Mouse (Mus musculus): ENCODE data around the gene Psmd5.
"Not testable (repeated sequence)": the region's sequence is repeated elsewhere in the genome, so short reads cannot be mapped to it uniquely, and the experiment has no call there.

Psmd5 gene

DNA sequence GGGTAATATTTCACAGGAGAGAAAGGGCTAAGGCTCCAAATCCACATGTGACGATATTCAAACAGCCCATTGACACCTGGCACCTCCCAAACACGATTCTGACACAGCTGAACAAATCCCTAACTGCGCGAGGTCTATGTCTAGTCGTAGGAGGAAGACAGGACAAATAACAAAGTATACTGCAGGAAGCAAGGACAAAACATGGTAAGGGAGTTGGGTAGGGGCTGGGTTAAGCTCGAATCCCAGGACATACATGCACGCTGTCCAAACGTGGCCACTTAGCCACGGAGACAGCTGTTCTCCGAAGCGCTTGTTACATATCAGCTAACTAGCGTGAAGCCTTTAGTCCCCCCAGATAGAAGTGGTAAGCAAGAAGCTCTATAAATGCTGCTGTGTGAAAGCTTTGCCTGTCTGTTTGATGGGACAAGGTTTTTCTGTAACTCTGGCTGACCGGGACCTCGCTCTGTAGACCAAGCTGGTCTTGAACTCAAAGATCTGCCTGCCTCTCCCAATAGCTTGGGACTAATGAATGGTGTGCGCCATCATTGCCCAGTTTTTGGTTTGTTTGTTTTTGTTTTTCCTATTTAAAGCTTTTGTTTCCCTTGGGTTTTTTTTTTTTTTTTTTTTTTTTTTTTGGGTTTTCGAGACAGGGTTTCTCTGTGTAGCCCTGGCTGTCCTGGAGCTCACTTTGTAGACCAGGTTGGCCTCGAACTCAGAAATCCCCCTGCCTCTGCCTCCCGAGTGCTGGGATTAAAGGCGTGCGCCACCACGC, 48.1 kb downstream of the Psmd5 start:
- no peak for DNase-seq (ENCODE audit: low spot score)

DNA sequence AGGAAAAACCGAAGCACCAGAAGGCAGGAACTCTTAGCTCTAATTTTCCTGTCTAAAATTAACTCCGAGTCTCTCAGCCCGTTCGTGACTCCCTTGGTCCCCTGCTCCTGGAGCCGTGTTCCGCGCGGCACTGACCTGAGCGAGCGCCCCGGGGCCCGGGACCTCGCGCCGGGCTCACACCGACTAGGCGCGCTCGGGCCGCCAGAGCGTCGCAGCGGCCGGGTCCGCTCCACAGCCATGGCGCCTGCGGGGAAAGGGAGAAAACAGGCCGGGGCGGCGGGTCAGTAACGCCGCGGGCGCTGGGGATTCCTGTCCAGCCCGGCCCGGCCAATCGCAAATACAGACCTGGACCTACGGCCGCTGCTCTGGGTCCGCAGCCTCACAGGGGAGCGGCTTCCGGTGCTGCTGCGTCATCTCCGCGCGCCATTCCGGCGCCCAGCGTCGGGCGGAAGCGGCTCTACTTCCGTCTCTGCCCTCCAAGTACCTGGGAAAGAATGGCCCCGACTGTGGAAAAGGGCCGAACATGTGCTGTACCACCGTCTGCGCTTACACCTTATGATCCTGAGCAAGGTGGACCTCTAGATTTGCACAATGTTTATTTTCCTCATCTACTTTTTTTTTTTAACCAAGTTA, 48.8 kb downstream of the Psmd5 start, which contains the start of gene Fbxw2:
TSS of gene Fbxw2 (minus strand) at position 485 of the 633 bp plus-strand sequence.
- DNase-seq (ENCODE audit: low spot score) = peak; percentile 93

DNA sequence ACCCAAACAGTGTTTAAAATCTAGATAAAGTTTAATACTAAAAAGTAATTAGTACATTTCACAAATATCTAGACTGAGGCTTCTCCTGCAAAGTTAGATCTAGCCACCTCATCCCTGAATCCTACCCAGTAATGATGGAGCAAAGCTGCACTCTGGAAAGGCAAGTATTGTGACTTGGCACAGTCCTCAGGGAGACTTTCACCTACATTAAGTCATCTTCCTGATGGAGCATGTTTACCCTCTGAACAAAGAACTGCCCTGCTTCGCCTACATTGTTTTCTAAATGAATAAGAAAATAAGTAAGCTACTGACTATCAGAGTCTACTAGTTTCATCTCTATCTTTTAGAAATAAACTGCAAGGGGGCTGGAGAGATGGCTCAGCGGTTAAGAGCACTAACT, 56.3 kb downstream of the Psmd5 start:
- no peak for DNase-seq (ENCODE audit: low spot score)

DNA sequence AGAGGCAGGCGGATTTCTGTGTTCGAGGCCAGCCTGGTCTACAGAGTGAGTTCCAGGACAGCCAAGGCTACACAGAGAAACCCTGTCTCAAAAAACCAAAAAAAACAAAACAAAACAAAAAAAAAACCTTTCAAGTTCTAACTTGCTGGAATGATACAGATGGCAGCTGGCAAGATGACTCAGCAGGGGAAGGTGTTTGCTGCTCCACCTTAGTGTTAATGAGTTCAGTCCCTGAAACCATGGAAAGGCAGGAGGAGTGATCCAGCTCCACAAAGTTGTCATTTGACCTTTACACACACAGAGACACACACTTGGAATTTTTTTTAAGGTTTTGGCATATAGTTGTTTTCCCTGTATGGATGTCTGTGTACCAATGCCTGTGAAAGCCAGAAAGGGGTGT, 58.9 kb downstream of the Psmd5 start:
- not testable (repeated sequence) for DNase-seq (ENCODE audit: low spot score)

DNA sequence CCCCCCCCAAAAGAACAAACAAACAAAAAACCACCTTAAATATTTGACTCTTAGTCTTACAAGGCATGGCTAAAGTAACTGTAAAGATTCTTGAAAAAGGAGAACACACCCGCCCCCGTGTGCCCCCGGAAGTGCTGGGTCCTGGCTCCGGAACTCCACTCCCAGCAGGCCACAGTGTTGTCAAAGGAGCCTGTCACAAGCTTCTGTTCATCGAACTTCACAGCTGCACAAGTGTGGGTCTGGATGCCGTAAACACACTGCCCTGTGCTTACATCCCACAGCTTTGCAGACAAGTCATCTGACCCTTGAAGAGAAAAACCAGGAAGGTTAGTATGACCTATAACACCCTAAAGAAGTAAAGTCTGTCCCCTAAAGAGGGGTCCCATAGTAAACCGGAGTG, 62.1 kb downstream of the Psmd5 start:
- no peak for DNase-seq (ENCODE audit: low spot score)

DNA sequence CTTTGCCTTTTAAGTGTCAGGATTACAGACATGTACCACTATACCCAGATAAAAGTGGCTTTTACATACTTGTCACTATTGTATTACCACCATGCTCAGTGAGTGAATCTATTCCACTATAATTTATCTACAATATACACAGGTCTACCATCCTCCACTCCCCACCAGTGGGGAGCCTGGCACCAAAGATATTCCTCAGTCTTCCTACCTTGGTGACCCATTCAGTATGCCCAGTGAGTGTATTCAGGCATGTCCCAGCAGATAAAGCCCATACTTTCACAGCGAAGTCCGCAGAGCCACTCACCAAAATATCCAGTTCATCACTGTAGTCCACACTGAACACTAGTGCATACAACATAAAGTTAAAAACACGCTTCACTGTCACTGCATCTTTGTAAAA, 64.0 kb downstream of the Psmd5 start:
- no peak for DNase-seq (ENCODE audit: low spot score)

DNA sequence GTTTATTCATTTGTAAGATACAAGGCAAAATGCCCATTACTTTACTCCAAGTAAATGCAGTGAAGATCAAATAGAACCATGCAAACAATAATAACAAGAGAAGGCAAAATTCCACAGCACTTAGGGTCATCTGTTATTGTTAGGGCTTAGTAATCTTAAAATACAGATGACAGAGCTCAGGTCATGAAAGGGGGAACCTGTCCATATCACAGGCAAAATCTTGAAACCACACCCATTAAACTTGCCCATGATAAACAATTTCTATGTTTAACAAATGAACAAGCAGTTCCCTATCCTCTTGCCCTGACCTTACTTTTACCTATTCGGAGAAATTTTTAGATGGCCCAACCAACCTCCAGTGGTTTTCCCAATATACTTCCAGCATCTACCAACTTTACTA, 65.2 kb downstream of the Psmd5 start:
- no peak for DNase-seq (ENCODE audit: low spot score)

DNA sequence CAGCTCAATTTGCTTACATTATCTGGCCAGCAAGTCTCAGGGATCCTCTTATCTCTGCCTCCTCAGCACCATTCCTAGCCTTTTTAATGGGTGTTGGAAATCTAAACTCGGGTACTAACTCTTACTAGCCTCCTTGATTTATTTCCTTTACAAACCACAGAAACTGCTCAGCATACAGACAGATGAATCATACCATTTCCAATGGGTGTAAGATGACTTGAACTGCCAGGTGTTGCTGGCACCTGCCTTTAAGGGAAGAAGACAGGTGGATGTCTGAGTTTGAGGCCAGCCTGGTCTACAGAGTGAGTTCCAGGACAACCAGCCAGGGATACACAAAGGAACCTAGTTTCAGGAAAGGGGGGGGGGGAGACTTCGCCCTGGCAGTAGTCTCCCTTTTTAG, 66.7 kb downstream of the Psmd5 start:
- DNase-seq (ENCODE audit: low spot score) = no peak

DNA sequence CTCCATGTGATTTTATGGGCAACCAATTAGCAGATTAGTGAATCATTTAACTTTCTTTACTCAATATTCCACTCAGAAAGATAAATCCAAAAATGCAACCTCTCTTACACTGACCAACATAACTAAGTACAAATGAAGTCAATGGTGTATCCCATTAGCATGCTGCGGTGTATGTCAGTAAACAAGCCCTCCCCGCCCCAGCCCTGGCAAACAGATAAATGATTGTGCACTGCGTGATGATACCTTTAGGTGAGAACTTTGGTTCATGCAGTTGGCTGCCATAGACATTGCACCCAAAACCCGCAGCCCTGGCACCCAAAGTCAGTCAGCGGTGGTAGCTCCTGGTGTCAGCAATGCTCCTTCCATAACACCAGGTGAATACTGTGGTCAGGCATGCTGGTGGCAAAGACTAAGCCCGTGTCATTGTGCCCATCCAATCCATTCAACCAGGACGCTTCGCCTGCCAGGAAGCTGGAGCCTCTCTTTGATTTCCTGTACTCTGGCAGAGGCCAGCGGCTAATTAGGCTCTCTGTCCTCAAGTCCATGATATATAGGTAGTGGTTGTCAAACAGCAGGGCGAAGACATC, 69.3 kb downstream of the Psmd5 start:
- DNase-seq (ENCODE audit: low spot score) = no peak

DNA sequence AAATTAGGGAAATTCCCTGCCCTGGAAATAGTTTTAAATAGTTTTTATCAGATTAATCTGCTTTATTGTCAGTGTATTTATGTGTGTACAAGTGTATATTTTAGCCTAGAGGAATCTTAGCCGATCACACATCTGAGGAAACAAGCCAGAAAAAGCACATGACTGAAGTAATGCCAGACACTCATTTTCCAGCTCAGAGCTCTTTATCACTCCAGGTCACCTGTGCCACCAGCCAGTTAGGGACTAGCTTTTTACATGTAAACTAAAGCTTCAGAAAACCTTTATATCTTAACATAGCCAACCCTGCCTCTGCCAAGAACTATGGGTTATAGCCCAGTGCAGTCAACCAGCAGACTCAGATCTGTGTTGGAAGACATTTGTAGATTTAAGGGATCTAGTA, 70.0 kb downstream of the Psmd5 start:
- no peak for DNase-seq (ENCODE audit: low spot score)

DNA sequence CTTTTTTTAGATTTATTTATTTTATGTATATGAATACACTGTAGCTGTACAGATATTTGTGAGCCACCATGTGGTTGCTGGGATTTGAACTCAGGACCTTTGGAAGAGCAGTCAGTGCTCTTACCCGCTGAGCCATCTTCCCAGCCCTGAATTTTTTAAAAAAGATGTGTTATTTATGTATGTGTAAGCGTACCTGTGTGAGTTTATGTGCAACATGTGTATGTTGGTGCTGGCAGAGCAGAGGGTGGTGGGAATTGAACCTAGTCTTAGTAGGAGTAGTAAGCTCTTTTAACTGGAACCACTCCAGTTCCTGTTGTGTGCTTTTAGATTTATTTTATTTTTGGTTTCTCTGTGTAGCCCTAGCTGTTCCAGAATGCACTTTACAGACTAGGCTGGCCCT, 70.6 kb downstream of the Psmd5 start:
- DNase-seq (ENCODE audit: low spot score) = no peak

DNA sequence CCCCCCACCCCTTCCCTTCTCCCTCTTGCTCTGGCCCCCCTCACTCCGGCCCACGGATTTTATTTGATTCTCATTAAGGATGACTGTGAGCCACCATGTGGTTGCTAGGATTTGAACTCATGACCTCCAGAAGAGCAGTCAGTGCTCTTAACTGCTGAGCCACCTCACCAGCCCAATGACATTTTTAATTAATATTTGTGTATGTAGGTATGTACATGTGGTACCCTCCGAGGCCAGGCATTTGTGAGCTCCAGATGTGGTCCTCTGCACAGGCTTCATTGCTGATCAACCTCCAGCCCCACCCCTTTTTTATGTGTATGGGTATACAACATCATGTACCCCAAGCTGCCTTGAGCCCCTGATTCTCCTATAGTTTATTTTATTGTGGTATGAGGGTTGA, 71.0 kb downstream of the Psmd5 start:
- no peak for DNase-seq (ENCODE audit: low spot score)

DNA sequence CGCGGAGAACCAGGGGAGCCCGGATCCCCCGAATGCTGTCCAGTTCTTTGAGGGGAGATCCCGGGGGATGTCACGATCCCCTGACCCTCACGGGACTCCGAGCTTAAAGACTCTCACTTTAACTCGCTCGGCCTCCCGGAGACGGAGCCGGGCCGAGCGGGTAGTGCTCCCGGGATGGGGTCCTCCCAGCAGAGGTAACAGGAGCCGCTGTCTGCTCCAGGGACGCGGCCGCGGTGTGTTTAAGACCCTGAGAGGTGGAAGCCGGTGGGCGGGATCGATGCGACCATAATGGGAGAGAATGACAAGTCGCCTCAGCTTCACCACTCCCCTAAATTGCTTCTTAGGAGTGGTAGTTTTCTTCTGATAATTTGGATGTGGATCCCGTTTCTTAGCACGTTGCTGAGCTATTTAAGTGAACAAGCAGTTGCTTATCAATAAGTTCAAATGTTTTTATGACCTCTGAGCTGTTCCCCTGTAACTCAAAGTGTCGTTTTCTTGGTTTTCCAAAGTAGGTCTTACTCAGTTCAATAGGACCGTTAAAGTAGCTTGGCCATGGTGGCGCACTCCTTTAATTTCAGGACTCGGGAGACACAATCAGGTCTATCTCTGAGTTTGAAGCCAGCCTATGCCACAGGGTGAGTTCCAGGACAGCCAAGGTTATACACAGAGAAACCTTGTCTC, 72.1 kb downstream of the Psmd5 start:
- peak; percentile 40 for DNase-seq (ENCODE audit: low spot score)

DNA sequence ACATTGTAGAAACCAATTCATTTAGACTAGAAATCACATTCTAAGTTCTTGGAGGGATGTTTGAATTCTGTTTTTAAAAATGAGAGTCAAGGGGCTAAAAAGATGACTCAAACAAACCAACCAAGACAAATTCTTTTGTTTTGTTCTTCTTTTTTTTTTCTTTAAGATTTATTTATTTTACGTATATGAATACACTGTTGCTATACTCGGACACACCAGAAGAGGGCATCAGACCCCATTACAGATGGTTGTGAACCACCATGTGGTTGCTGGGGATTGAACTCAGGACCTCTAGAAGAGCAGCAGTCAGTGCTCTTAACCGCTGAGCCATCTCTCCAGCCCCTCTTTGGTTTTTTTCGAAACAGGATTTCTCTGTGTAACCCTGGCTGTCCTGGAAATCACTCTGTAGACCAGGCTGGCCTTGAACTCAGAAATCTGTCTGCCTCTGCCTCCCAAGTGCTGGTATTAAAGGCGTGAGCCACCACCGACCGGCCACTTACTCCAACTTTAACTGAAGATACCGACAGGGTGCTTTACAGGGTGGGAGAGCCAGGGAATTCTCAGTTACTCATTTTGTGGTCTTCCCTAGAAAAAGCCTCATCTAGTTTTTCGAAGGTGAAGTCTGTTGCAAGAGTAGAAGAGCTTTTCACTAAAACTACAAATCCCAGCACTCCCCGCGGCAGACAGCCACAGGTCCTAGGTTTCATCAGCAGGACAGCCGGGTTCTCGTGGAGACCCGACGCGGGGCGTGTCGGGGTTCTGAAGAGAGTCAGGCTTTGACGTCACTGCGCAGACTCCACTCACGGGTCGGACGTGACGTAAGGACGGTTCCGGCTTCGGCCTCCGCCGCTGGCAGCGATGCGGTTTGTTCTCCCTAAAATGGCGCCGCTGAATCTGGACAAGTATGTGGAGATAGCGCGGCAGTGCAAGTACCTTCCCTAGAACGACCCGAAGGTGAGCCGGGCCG, 73.0 kb downstream of the Psmd5 start:
- peak; percentile 99 for DNase-seq (ENCODE audit: low spot score)

DNA sequence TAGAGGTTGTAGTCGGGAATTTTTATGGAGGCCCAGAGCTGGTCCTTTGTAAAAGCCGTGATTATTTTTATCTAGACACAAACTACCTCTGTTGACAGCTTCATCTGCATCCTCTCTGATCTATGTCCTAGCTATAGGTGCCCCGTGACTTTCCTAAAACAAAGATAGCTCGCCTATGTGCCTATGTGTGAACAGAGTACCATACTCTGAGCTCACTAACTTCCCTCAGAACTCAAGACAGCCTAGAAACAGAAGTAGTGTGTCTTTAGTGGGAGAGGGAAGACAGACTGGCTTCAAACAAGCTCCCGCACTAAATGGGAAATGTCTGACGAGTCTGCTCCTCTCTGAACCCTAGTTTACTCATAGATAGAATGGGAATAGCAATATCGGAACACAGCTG, 74.4 kb downstream of the Psmd5 start:
- no peak for DNase-seq (ENCODE audit: low spot score)

Measured in layer of hippocampus, adult 11-12 months (tissue).